Mouse (Mus musculus) heart, adult 2 months (tissue): ENCODE measurements around the gene Kcnip3.

Experiments
- CTCF ChIP-seq: fragments of 200-600 bp; IDR thresholded peaks from 2 replicates; pipeline ENCODE4 v1.8.1; 2022; ENCODE audit warnings: antibody characterized with exemption, mild to moderate bottlenecking, moderate library complexity
- EP300 ChIP-seq: fragments of 200-500 bp; IDR thresholded peaks from 2 replicates; pipeline ENCODE4 v1.6.1; 2011; ENCODE audit warnings: low read depth, low read length, control low read depth; ENCODE audit not compliant: insufficient read depth

GRCm38 (mm10) chr2:127514380-127515124 is 7.3 kb downstream of the Kcnip3 start:
- TF ChIP-seq CTCF, result no peak
- TF ChIP-seq EP300, result no peak
